Mouse (Mus musculus): Measurements from ENCODE around the gene Tgm1. TPM values are rescaled to one million over a fixed set of nuclear protein-coding genes. Genes with fewer than 3 reads are reported as not detected.
A peak's percentile ranks its signal among the peaks of the same experiment; 100 is the strongest.
"Not testable (repeated sequence)": the region's sequence is repeated elsewhere in the genome, so short reads cannot be mapped to it uniquely, and the experiment has no call there.

Tgm1 gene
- polyA plus RNA-seq (2012; rRNA removed) = 2.0 and 2.4 TPM in 2 replicates
- 2.0 and 2.3 TPM in 2 replicates for polyA plus RNA-seq (2014; fragmentation: Nextera tagmentation; extraction: Ambion mirVana)

DNA sequence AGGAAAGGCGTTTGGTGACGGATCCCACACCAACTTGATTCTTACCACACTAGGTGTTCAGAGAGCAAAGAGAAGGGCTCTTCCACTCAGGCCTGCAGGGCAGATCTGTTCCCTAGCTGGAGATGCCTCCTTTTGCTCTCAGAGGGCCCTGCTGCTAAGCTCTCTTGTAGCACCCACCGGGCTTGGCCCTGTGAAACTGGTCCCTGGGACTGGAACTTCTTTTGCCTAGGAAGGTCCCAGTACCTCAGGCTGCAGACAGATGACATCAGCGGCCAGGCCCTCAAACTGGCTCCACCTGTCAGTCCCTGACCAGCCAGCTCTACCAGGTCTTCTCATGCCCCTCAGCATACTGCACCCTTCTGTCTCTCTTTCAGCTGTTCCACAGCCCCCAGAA lies at the start of gene Tgm1:
TSS of gene Tgm1 (minus strand) at position 198 of the 394 bp plus-strand sequence.
- Histone ChIP-seq H3K27me3 (ENCODE audit: control insufficient read depth, insufficient read depth, low read length) (no peaks in the 10 kb centered on the region), H3K4me2 (ENCODE audit: low read depth) (peak within 1 kb of the TSS; percentile 58), H3K36me3 (replicated peaks; ENCODE audit: control insufficient read depth, insufficient read depth, low read depth) (no peaks in the 10 kb centered on the region), H3K27ac (no peak within 1 kb of the TSS), H3K4me1 (replicated peaks; ENCODE audit: control insufficient read depth in 2 of 2, insufficient read depth in 2 of 2, low read length in 1 of 2) (0 out of 4 replicates have a peak, but pooled peaks cover 0 to 4% of the 10 kb centered on the region in 2 experiments), H3K9me3 (ENCODE audit: control insufficient read depth, low read length) (no peaks in the 10 kb centered on the region), H3K4me3 (ENCODE audit: insufficient read depth in 1 of 2, low read depth in 2 of 2, low read length in 2 of 2) (peak within 1 kb of the TSS; percentile 4 to 45; a peak in 3 of 4 replicates), H3K9ac (replicated peaks) (no peak within 1 kb of the TSS; the same call in 1 of the 2 replicates)
- no peak for DNase-seq (ENCODE audit: low read depth in 3 of 3, low spot score in 3 of 3)
- no peak for ATAC-seq (ENCODE audit: insufficient read depth)
- 23% methylated on average over 4 of the region's 4 CpGs for WGBS (ENCODE audit: insufficient replicate concordance)
- TF ChIP-seq EP300 (IDR thresholded peaks at IDR 0.05; ENCODE audit: low read depth) = no peak
- no peak for TF ChIP-seq CTCF (IDR thresholded peaks at IDR 0.05; ENCODE audit: low read depth)

DNA sequence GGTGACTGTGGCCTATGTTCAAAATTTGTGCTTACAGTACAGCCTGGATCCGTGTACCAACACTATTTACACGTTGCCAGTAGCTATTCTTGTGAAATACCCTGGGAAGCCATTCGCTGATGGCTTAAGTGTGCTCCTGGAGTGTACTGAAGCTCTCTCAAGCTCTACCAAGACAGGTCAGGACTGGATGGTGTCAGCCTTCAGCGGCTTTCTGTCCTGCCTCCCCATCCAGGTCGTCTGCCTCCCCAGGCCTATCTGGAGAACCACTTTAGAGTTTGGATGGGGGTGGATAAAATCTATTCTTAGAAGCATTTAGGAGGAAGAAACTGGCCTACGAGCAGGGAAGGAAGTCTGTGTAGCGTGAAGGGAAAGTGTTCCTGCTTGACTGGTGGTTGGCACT lies 49.4 kb upstream of the Tgm1 start:
- DNase-seq (ENCODE audit: low read depth in 3 of 3, low spot score in 3 of 3) (no peak), ATAC-seq (ENCODE audit: insufficient read depth) (no peak)
- WGBS (ENCODE audit: insufficient replicate concordance) = 35% methylated on average over 7 of the region's 7 CpGs
- Histone ChIP-seq H3K9me3 (ENCODE audit: control insufficient read depth, low read length) (no peaks in the 10 kb centered on the region), H3K27ac (no peak overlapping the region), H3K9ac (replicated peaks) (no peak overlapping the region), H3K36me3 (replicated peaks; ENCODE audit: control insufficient read depth, insufficient read depth, low read depth) (no peaks in the 10 kb centered on the region), H3K4me2 (ENCODE audit: low read depth) (peak overlapping the region; percentile 74; the same call in 1 of the 2 replicates), H3K27me3 (ENCODE audit: control insufficient read depth, insufficient read depth, low read length) (peaks cover 33% of the 10 kb centered on the region), H3K4me3 (ENCODE audit: insufficient read depth in 1 of 2, low read depth in 2 of 2, low read length in 2 of 2) (no peak overlapping the region), H3K4me1 (replicated peaks; ENCODE audit: control insufficient read depth in 2 of 2, insufficient read depth in 2 of 2, low read length in 1 of 2) (peaks cover 3 to 12% of the 10 kb centered on the region in 2 experiments)
- TF ChIP-seq CTCF (IDR thresholded peaks at IDR 0.05; ENCODE audit: low read depth) = no peak

- H3K27me3 ChIP-seq (ENCODE audit: control insufficient read depth, insufficient read depth, low read length) = peaks cover 31% of the 10 kb centered on the region
- H3K9ac ChIP-seq (replicated peaks) = peak overlapping the region; percentile 42
- H3K4me3 ChIP-seq (ENCODE audit: insufficient read depth in 1 of 2, low read depth in 2 of 2, low read length in 2 of 2) = peak overlapping the region; percentile 29 to 48
- ATAC-seq (ENCODE audit: insufficient read depth) (peak; percentile 30; the same call in 1 of the 2 replicates), DNase-seq (ENCODE audit: low read depth in 3 of 3, low spot score in 3 of 3) (no peak)
- H3K4me2 ChIP-seq (ENCODE audit: low read depth) = peak overlapping the region; percentile 74
- WGBS (ENCODE audit: insufficient replicate concordance) = 3% methylated on average over 77 of the region's 77 CpGs
- no peak overlapping the region for H3K27ac ChIP-seq
- H3K36me3 ChIP-seq (replicated peaks; ENCODE audit: control insufficient read depth, insufficient read depth, low read depth) = no peaks in the 10 kb centered on the region
- 0 out of 2 replicates have a peak, but pooled peaks have one; percentile 15 for TF ChIP-seq CTCF (IDR thresholded peaks at IDR 0.05; ENCODE audit: low read depth)
- no peak for TF ChIP-seq EP300 (IDR thresholded peaks at IDR 0.05; ENCODE audit: low read depth)
- peaks cover 2 to 9% of the 10 kb centered on the region in 2 experiments; a peak in 3 of 4 replicates for H3K4me1 ChIP-seq (replicated peaks; ENCODE audit: control insufficient read depth in 2 of 2, insufficient read depth in 2 of 2, low read length in 1 of 2)
- H3K9me3 ChIP-seq (ENCODE audit: control insufficient read depth, low read length) = no peaks in the 10 kb centered on the region
Observed at GRCm38 (mm10) chr14:55762001-55762821, 48.5 kb upstream of the Tgm1 start.

DNA sequence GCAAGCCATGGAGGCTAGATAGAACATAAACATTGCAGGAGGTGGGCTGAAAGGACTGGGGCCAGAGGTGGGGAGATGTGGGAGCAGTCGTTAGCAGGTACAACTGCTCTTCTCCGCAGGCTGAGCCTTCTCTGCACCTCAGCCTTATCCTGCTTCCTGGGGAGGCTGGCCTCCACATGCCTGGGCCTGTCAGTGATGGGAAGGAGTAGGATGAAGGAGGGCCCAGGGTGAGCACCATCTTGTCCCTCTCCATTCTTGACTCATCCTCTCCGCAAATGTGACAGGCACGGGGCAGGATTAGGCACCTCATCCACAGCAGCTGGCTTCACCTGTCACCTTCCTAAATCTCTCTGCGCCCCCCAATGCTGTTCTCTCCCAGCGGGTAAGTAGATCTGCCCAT lies 47.4 kb upstream of the Tgm1 start, which contains the start of gene Ltb4r2:
TSS of gene Ltb4r2 (plus strand) at position 266 of the 400 bp plus-strand sequence.
- DNase-seq (ENCODE audit: low read depth in 3 of 3, low spot score in 3 of 3) = no peak
- peak within 1 kb of the TSS; percentile 29 to 48 for H3K4me3 ChIP-seq (ENCODE audit: insufficient read depth in 1 of 2, low read depth in 2 of 2, low read length in 2 of 2)
- peak within 1 kb of the TSS; percentile 74 for H3K4me2 ChIP-seq (ENCODE audit: low read depth)
- H3K9ac ChIP-seq (replicated peaks) = peak within 1 kb of the TSS; percentile 42
- H3K4me1 ChIP-seq (replicated peaks; ENCODE audit: control insufficient read depth in 2 of 2, insufficient read depth in 2 of 2, low read length in 1 of 2) = peaks cover 2 to 7% of the 10 kb centered on the region in 2 experiments; a peak in 3 of 4 replicates
- H3K27me3 ChIP-seq (ENCODE audit: control insufficient read depth, insufficient read depth, low read length) = peaks cover 28% of the 10 kb centered on the region
- H3K36me3 ChIP-seq (replicated peaks; ENCODE audit: control insufficient read depth, insufficient read depth, low read depth) = 0 out of 2 replicates have a peak, but pooled peaks cover 2% of the 10 kb centered on the region
- TF ChIP-seq CTCF (IDR thresholded peaks at IDR 0.05; ENCODE audit: low read depth) (no peak), EP300 (IDR thresholded peaks at IDR 0.05; ENCODE audit: low read depth) (no peak)
- H3K9me3 ChIP-seq (ENCODE audit: control insufficient read depth, low read length) = no peaks in the 10 kb centered on the region
- no peak for ATAC-seq (ENCODE audit: insufficient read depth)
- 83% methylated on average over 6 of the region's 6 CpGs for WGBS (ENCODE audit: insufficient replicate concordance)
- no peak within 1 kb of the TSS for H3K27ac ChIP-seq

GRCm38 (mm10) chr14:55760156-55760555 lies 46.4 kb upstream of the Tgm1 start:
- not testable (repeated sequence) for H3K4me1 ChIP-seq (replicated peaks; ENCODE audit: control insufficient read depth in 2 of 2, insufficient read depth in 2 of 2, low read length in 1 of 2); H3K36me3 ChIP-seq (replicated peaks; ENCODE audit: control insufficient read depth, insufficient read depth, low read depth); H3K9me3 ChIP-seq (ENCODE audit: control insufficient read depth, low read length); H3K4me3 ChIP-seq (ENCODE audit: insufficient read depth in 1 of 2, low read depth in 2 of 2, low read length in 2 of 2); H3K27ac ChIP-seq; H3K9ac ChIP-seq (replicated peaks)
- DNase-seq (ENCODE audit: low read depth in 3 of 3, low spot score in 3 of 3) (peak; percentile 37 to 47 (median 39)), ATAC-seq (ENCODE audit: insufficient read depth) (0 out of 2 replicates have a peak, but pooled peaks have one; percentile 4)
- WGBS (ENCODE audit: insufficient replicate concordance) = 2% methylated on average over 6 of the region's 6 CpGs
- TF ChIP-seq CTCF (IDR thresholded peaks at IDR 0.05; ENCODE audit: low read depth) = peak; percentile 87
- H3K27me3 ChIP-seq (ENCODE audit: control insufficient read depth, insufficient read depth, low read length) = peaks cover 28% of the 10 kb centered on the region
- peak overlapping the region; percentile 47 for H3K4me2 ChIP-seq (ENCODE audit: low read depth)
